Mouse (Mus musculus): ENCODE measurements around the gene Wsb2. TPM values are rescaled to one million over a fixed set of nuclear protein-coding genes. Genes with fewer than 3 reads are reported as not detected.
"Not testable (repeated sequence)": the region's sequence is repeated elsewhere in the genome, so short reads cannot be mapped to it uniquely, and the experiment has no call there.

Wsb2 gene
- polyA plus RNA-seq, 1 experiment from 2014 or later = 63.7 TPM

GRCm38 (mm10) chr5:117395834-117396233 is 38.7 kb downstream of the Wsb2 start:
- Histone ChIP-seq H3K9me3 (ENCODE audit: low read length) (no peaks in the 10 kb centered on the region), H3K4me2 (replicated peaks; ENCODE audit: low read depth, low read length) (no peak overlapping the region)
- WGBS = 82% methylated on average over 5 of the region's 5 CpGs

DNA sequence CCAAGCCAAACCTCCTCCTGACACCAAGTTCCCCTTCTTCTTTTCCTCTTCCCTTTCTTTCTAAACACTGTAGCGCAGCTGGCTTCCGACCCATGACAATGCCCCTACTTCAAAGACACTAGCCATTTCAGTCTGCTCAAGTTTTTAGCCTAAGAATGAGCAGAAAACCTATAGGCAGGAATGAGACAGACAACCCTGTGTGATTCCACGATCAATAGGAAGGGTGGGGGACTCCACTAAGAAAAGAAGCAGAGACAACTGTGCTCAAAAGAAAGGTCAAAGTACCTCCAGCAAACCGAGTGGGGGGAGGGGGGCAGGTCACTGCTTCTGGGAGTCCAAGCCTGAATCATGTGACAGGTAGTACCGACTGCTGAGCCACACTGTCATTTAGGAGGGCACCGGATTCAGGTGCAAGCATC is 39.5 kb downstream of the Wsb2 start:
- Histone ChIP-seq H3K4me3 (ENCODE audit: low read depth, low read length) (no peak overlapping the region), H3K9me3 (ENCODE audit: low read length) (no peaks in the 10 kb centered on the region), H3K36me3 (ENCODE audit: insufficient read depth, low read length) (no peaks in the 10 kb centered on the region), H3K4me1 (ENCODE audit: insufficient read depth, low read depth, low read length) (no peaks in the 10 kb centered on the region), H3K9ac (replicated peaks; ENCODE audit: low read depth) (no peak overlapping the region), H3K27me3 (replicated peaks; ENCODE audit: insufficient read depth, low read length) (no peaks in the 10 kb centered on the region), H3K27ac (ENCODE audit: low read length) (no peak overlapping the region), H3K4me2 (replicated peaks; ENCODE audit: low read depth, low read length) (no peak overlapping the region)
- no peak for ATAC-seq
- TF ChIP-seq CTCF (IDR thresholded peaks at IDR 0.05) = no peak
- no peak for TF ChIP-seq EP300 (IDR thresholded peaks at IDR 0.05)
- DNase-seq (ENCODE audit: low spot score) = no peak
- WGBS = 63% methylated on average over 6 of the region's 6 CpGs

More at GRCm38 (mm10) chr5:117395834-117396233, 38.7 kb downstream of the Wsb2 start:
- Histone ChIP-seq H3K27me3 (replicated peaks; ENCODE audit: insufficient read depth, low read length) (no peaks in the 10 kb centered on the region), H3K4me3 (ENCODE audit: low read depth, low read length) (no peak overlapping the region), H3K27ac (ENCODE audit: low read length) (no peak overlapping the region), H3K9ac (replicated peaks; ENCODE audit: low read depth) (no peak overlapping the region), H3K36me3 (ENCODE audit: insufficient read depth, low read length) (no peaks in the 10 kb centered on the region), H3K4me1 (ENCODE audit: insufficient read depth, low read depth, low read length) (no peaks in the 10 kb centered on the region)
- ATAC-seq = no peak
- DNase-seq (ENCODE audit: low spot score) = no peak
- TF ChIP-seq CTCF (IDR thresholded peaks at IDR 0.05) (no peak), EP300 (IDR thresholded peaks at IDR 0.05) (no peak)

- no peaks in the 10 kb centered on the region for H3K36me3 ChIP-seq (ENCODE audit: insufficient read depth, low read length)
- no peaks in the 10 kb centered on the region for H3K9me3 ChIP-seq (ENCODE audit: low read length)
- H3K27ac ChIP-seq (ENCODE audit: low read length) = no peak overlapping the region
- no peak for TF ChIP-seq EP300 (IDR thresholded peaks at IDR 0.05)
- no peak for TF ChIP-seq CTCF (IDR thresholded peaks at IDR 0.05)
- H3K4me1 ChIP-seq (ENCODE audit: insufficient read depth, low read depth, low read length) = no peaks in the 10 kb centered on the region
- H3K4me2 ChIP-seq (replicated peaks; ENCODE audit: low read depth, low read length) = no peak overlapping the region
- 77% methylated on average over 6 of the region's 6 CpGs for WGBS
- H3K27me3 ChIP-seq (replicated peaks; ENCODE audit: insufficient read depth, low read length) = no peaks in the 10 kb centered on the region
- no peak overlapping the region for H3K4me3 ChIP-seq (ENCODE audit: low read depth, low read length)
- ATAC-seq (no peak), DNase-seq (ENCODE audit: low spot score) (no peak)
- no peak overlapping the region for H3K9ac ChIP-seq (replicated peaks; ENCODE audit: low read depth)
Observed at GRCm38 (mm10) chr5:117397371-117397770, 40.3 kb downstream of the Wsb2 start.

GRCm38 (mm10) chr5:117398007-117398550 is 41.0 kb downstream of the Wsb2 start:
- Histone ChIP-seq H3K4me2 (replicated peaks; ENCODE audit: low read depth, low read length) (no peak overlapping the region), H3K27ac (ENCODE audit: low read length) (no peak overlapping the region), H3K4me3 (ENCODE audit: low read depth, low read length) (no peak overlapping the region), H3K27me3 (replicated peaks; ENCODE audit: insufficient read depth, low read length) (no peaks in the 10 kb centered on the region), H3K9me3 (ENCODE audit: low read length) (no peaks in the 10 kb centered on the region), H3K4me1 (ENCODE audit: insufficient read depth, low read depth, low read length) (no peaks in the 10 kb centered on the region), H3K9ac (replicated peaks; ENCODE audit: low read depth) (no peak overlapping the region), H3K36me3 (ENCODE audit: insufficient read depth, low read length) (no peaks in the 10 kb centered on the region)
- no peak for DNase-seq (ENCODE audit: low spot score)
- no peak for TF ChIP-seq EP300 (IDR thresholded peaks at IDR 0.05)
- no peak for TF ChIP-seq CTCF (IDR thresholded peaks at IDR 0.05)
- ATAC-seq = no peak
- WGBS = 51% methylated on average over 4 of the region's 5 CpGs

DNA sequence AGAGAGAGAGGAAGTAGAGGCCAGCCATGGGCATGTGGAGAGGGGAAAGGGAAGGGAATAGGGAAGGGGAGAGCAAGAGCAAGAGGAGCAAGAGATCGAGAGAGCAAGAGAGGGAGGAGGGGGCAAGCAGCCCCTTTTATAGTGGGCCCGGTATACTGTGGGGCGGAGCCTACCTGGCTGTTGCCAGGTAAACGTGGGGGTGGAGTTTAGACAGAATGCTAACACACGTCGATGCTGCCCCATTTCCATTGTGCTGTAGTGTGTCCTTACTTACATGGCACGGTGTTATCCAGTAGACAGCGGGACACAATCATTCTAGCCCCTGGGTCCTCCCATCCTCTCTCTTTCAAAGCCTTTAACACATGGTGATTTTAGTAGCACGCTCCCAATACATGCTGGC is 42.2 kb downstream of the Wsb2 start:
- Histone ChIP-seq H3K27me3 (replicated peaks; ENCODE audit: insufficient read depth, low read length) (no peaks in the 10 kb centered on the region), H3K9me3 (ENCODE audit: low read length) (no peaks in the 10 kb centered on the region), H3K4me2 (replicated peaks; ENCODE audit: low read depth, low read length) (no peak overlapping the region), H3K27ac (ENCODE audit: low read length) (no peak overlapping the region), H3K4me3 (ENCODE audit: low read depth, low read length) (no peak overlapping the region), H3K36me3 (ENCODE audit: insufficient read depth, low read length) (no peaks in the 10 kb centered on the region), H3K4me1 (ENCODE audit: insufficient read depth, low read depth, low read length) (no peaks in the 10 kb centered on the region), H3K9ac (replicated peaks; ENCODE audit: low read depth) (no peak overlapping the region)
- TF ChIP-seq CTCF (IDR thresholded peaks at IDR 0.05) = no peak
- TF ChIP-seq EP300 (IDR thresholded peaks at IDR 0.05) = no peak
- 71% methylated on average over 9 of the region's 9 CpGs for WGBS
- ATAC-seq (no peak), DNase-seq (ENCODE audit: low spot score) (no peak)

- Histone ChIP-seq H3K4me2 (replicated peaks; ENCODE audit: low read depth, low read length) (no peak overlapping the region), H3K36me3 (ENCODE audit: insufficient read depth, low read length) (no peaks in the 10 kb centered on the region), H3K9me3 (ENCODE audit: low read length) (no peaks in the 10 kb centered on the region), H3K4me1 (ENCODE audit: insufficient read depth, low read depth, low read length) (no peaks in the 10 kb centered on the region), H3K27ac (ENCODE audit: low read length) (no peak overlapping the region), H3K4me3 (ENCODE audit: low read depth, low read length) (no peak overlapping the region), H3K9ac (replicated peaks; ENCODE audit: low read depth) (no peak overlapping the region), H3K27me3 (replicated peaks; ENCODE audit: insufficient read depth, low read length) (no peaks in the 10 kb centered on the region)
- no peak for TF ChIP-seq CTCF (IDR thresholded peaks at IDR 0.05)
- no peak for TF ChIP-seq EP300 (IDR thresholded peaks at IDR 0.05)
- ATAC-seq = no peak
- DNase-seq (ENCODE audit: low spot score) = no peak
- 71% methylated on average over 8 of the region's 8 CpGs for WGBS
Observed at GRCm38 (mm10) chr5:117403609-117404008, 46.5 kb downstream of the Wsb2 start.

- 76% methylated on average over 2 of the region's 2 CpGs for WGBS
- H3K4me1 ChIP-seq (ENCODE audit: insufficient read depth, low read depth, low read length) = not testable (repeated sequence)
Observed at GRCm38 (mm10) chr5:117404671-117405070, 47.6 kb downstream of the Wsb2 start.

More at GRCm38 (mm10) chr5:117404671-117405070, 47.6 kb downstream of the Wsb2 start:
- not testable (repeated sequence) for DNase-seq (ENCODE audit: low spot score); H3K4me2 ChIP-seq (replicated peaks; ENCODE audit: low read depth, low read length); H3K36me3 ChIP-seq (ENCODE audit: insufficient read depth, low read length); H3K4me3 ChIP-seq (ENCODE audit: low read depth, low read length); ATAC-seq; H3K9me3 ChIP-seq (ENCODE audit: low read length); H3K9ac ChIP-seq (replicated peaks; ENCODE audit: low read depth); H3K27ac ChIP-seq (ENCODE audit: low read length); H3K27me3 ChIP-seq (replicated peaks; ENCODE audit: insufficient read depth, low read length)
